Mouse (Mus musculus): Measurements from ENCODE around the gene Tph2. TPM values are rescaled to one million over a fixed set of nuclear protein-coding genes. Genes with fewer than 3 reads are reported as not detected.
"Not testable (repeated sequence)": the region's sequence is repeated elsewhere in the genome, so short reads cannot be mapped to it uniquely, and the experiment has no call there.

Gene Tph2
- polyA plus RNA-seq, 1 experiment, result not detected

DNA sequence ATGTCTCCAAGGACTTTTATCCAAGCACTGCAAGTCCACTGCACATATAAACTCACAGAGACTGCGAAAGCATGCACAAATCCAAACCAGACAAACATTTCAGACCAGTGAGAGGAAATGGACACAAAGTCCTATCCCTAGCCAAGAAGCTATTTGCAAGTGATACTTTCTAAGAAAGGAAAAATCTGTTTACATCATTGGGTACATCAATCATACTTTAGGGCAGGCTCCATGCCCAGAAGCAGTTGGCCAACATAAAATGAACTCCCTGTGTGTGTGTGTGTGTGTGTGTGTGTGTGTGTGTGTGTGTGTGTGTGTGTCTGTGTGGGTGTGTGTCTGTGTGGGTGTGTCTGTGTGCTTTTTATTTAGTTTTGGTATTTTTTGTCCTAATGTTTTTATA is 2.6 kb upstream of the Tph2 start:
- H3K36me3 ChIP-seq (replicated peaks; ENCODE audit: low read length), result no peaks in the 10 kb centered on the region
- TF ChIP-seq GATA1 (IDR thresholded peaks at IDR 0.05; ENCODE audit: borderline replicate concordance, low read length), result no peak
- TF ChIP-seq FLI1 (IDR thresholded peaks at IDR 0.05; ENCODE audit: low read length), result no peak
- H3K9me3 ChIP-seq, result no peaks in the 10 kb centered on the region
- H3K4me1 ChIP-seq, result no peaks in the 10 kb centered on the region
- no peak overlapping the region for H3K4me3 ChIP-seq (replicated peaks)
- H3K27me3 ChIP-seq (replicated peaks), result no peaks in the 10 kb centered on the region

- Histone ChIP-seq H3K4me1 (no peaks in the 10 kb centered on the region), H3K9me3 (no peaks in the 10 kb centered on the region), H3K27me3 (replicated peaks) (no peaks in the 10 kb centered on the region), H3K36me3 (replicated peaks; ENCODE audit: low read length) (no peaks in the 10 kb centered on the region), H3K4me3 (replicated peaks) (no peak overlapping the region)
- no peak for TF ChIP-seq GATA1 (IDR thresholded peaks at IDR 0.05; ENCODE audit: borderline replicate concordance, low read length)
- no peak for TF ChIP-seq FLI1 (IDR thresholded peaks at IDR 0.05; ENCODE audit: low read length)
These were observed 3.8 kb downstream of the Tph2 start for GRCm38 (mm10) chr10:115181034-115181433.

GRCm38 (mm10) chr10:115178019-115178418 is 6.8 kb downstream of the Tph2 start:
- H3K4me3 ChIP-seq (replicated peaks); H3K27me3 ChIP-seq (replicated peaks); H3K9me3 ChIP-seq; H3K4me1 ChIP-seq; H3K36me3 ChIP-seq (replicated peaks; ENCODE audit: low read length): not testable (repeated sequence)

DNA sequence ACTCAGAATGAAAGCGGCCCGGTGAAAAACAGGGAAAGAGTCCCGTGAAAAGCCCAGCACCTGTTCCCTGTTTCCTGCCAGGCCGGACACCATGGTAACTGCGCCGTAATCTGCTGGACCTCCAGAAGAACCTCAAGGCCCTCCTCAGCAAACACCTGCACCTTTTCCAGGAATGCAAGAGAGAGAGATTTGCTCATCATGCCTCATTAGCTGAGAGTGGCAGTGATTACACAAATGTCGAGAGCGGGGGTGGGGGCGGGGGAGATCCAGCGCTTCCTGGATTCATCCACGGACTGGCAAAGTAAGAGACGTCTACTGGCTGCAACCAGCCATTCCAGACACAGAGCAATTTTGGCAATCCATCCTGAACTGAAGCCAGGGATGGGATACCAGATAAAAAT is 9.2 kb downstream of the Tph2 start:
- Histone ChIP-seq H3K27me3 (replicated peaks) (no peaks in the 10 kb centered on the region), H3K36me3 (replicated peaks; ENCODE audit: low read length) (no peaks in the 10 kb centered on the region), H3K9me3 (no peaks in the 10 kb centered on the region), H3K4me3 (replicated peaks) (no peak overlapping the region), H3K4me1 (peaks cover 3% of the 10 kb centered on the region; the same call in 1 of the 2 replicates)
- no peak for TF ChIP-seq FLI1 (IDR thresholded peaks at IDR 0.05; ENCODE audit: low read length)
- TF ChIP-seq GATA1 (IDR thresholded peaks at IDR 0.05; ENCODE audit: borderline replicate concordance, low read length), result no peak

DNA sequence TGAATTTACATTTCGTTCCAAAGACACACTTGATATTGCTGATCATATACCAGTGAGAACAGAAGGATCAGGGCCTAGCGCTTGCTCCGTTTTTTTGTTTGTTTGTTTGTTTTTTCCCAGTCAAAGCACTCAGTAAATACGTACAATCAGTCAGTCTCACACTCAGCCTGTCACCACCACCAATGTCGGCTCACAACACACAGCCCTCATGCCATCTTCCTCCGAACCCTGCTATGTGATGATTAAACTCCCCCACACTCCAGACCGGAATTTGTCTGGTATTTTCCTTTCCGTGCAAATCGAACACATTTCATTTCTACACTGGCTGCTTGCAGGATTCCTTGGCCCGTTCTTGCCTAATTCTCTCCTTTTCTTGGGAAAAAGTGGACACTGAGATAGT is 11.5 kb downstream of the Tph2 start:
- H3K4me3 ChIP-seq (replicated peaks), result no peak overlapping the region
- TF ChIP-seq FLI1 (IDR thresholded peaks at IDR 0.05; ENCODE audit: low read length) (no peak), GATA1 (IDR thresholded peaks at IDR 0.05; ENCODE audit: borderline replicate concordance, low read length) (no peak)

DNA sequence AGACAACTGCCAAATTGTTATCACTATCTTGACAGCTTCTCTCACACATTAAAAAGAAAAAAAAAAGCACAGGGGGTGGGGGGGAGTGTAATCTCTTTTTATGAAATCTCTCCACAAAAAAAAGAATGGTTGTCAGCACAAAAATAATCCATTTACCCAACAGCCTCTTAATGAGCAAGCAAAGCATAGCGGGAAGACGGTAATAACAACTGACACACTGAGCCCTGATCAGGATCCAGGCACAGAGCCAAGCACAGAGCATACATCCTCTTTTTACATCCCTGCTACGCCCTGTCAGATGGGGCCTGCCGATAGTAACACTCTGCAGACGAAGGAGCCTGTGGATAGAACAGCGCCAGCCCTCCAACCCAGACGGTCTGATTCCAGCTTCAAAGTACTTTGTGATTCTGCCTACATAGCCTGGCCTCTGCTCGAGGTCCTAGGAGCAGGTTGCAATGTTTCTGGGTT is 13.4 kb downstream of the Tph2 start:
- peaks cover 3% of the 10 kb centered on the region; the same call in 1 of the 2 replicates for H3K4me1 ChIP-seq
- no peak overlapping the region for H3K4me3 ChIP-seq (replicated peaks)
- no peaks in the 10 kb centered on the region for H3K36me3 ChIP-seq (replicated peaks; ENCODE audit: low read length)
- TF ChIP-seq FLI1 (IDR thresholded peaks at IDR 0.05; ENCODE audit: low read length), result no peak
- H3K27me3 ChIP-seq (replicated peaks), result no peaks in the 10 kb centered on the region
- no peaks in the 10 kb centered on the region for H3K9me3 ChIP-seq

More for the DNA sequence above, 11.5 kb downstream of the Tph2 start:
- peaks cover 3% of the 10 kb centered on the region; the same call in 1 of the 2 replicates for H3K4me1 ChIP-seq
- H3K27me3 ChIP-seq (replicated peaks), result no peaks in the 10 kb centered on the region
- no peaks in the 10 kb centered on the region for H3K9me3 ChIP-seq
- no peaks in the 10 kb centered on the region for H3K36me3 ChIP-seq (replicated peaks; ENCODE audit: low read length)

- H3K4me3 ChIP-seq (replicated peaks), result peak overlapping the region; percentile 80
- H3K9me3 ChIP-seq, result peaks cover 3% of the 10 kb centered on the region; the same call in 1 of the 2 replicates
- no peak; the same call in 2 of the 3 replicates for TF ChIP-seq GATA1 (IDR thresholded peaks at IDR 0.05; ENCODE audit: borderline replicate concordance, low read length)
- TF ChIP-seq FLI1 (IDR thresholded peaks at IDR 0.05; ENCODE audit: low read length), result no peak
These were observed 14.1 kb downstream of the Tph2 start for GRCm38 (mm10) chr10:115170496-115171350.

DNA sequence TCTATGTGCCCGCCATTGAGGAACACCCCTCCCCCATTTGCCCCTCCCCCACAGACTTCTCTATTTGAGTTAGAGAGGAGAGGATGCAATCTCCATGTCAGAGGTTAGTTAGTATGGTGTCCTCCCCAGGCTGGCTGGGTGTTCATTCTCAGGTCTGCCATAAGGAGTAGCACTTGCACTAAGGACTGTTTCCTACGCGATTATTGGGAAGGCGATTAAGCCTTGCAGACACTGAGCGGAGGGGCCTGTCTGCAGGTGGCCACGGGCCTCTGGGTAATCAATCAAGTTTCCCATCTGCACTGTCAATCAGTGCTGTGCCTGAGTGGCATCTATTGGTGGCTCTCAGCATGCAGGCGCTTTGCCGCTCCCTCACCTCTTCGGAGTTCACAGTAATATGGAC is 15.4 kb downstream of the Tph2 start:
- Histone ChIP-seq H3K4me3 (replicated peaks) (no peak overlapping the region), H3K27me3 (replicated peaks) (no peaks in the 10 kb centered on the region), H3K36me3 (replicated peaks; ENCODE audit: low read length) (no peaks in the 10 kb centered on the region), H3K4me1 (peaks cover 3% of the 10 kb centered on the region; the same call in 1 of the 2 replicates), H3K9me3 (peaks cover 5% of the 10 kb centered on the region; the same call in 1 of the 2 replicates)
- TF ChIP-seq FLI1 (IDR thresholded peaks at IDR 0.05; ENCODE audit: low read length) (no peak), GATA1 (IDR thresholded peaks at IDR 0.05; ENCODE audit: borderline replicate concordance, low read length) (no peak)

More at GRCm38 (mm10) chr10:115170496-115171350, 14.1 kb downstream of the Tph2 start:
- Histone ChIP-seq H3K4me1 (peaks cover 3% of the 10 kb centered on the region; the same call in 1 of the 2 replicates), H3K27me3 (replicated peaks) (no peaks in the 10 kb centered on the region), H3K36me3 (replicated peaks; ENCODE audit: low read length) (no peaks in the 10 kb centered on the region)

- Histone ChIP-seq H3K9me3 (peaks cover 13% of the 10 kb centered on the region; the same call in 1 of the 2 replicates), H3K4me1 (no peaks in the 10 kb centered on the region), H3K4me3 (replicated peaks) (no peak overlapping the region), H3K27me3 (replicated peaks) (no peaks in the 10 kb centered on the region), H3K36me3 (replicated peaks; ENCODE audit: low read length) (no peaks in the 10 kb centered on the region)
- no peak for TF ChIP-seq FLI1 (IDR thresholded peaks at IDR 0.05; ENCODE audit: low read length)
- TF ChIP-seq GATA1 (IDR thresholded peaks at IDR 0.05; ENCODE audit: borderline replicate concordance, low read length), result no peak
These were observed 24.5 kb downstream of the Tph2 start for GRCm38 (mm10) chr10:115160289-115160688.

- H3K36me3 ChIP-seq (replicated peaks; ENCODE audit: low read length), result no peaks in the 10 kb centered on the region
- peaks cover 20% of the 10 kb centered on the region for H3K9me3 ChIP-seq
- TF ChIP-seq FLI1 (IDR thresholded peaks at IDR 0.05; ENCODE audit: low read length) (no peak), GATA1 (IDR thresholded peaks at IDR 0.05; ENCODE audit: borderline replicate concordance, low read length) (no peak)
- H3K27me3 ChIP-seq (replicated peaks), result no peaks in the 10 kb centered on the region
- no peaks in the 10 kb centered on the region for H3K4me1 ChIP-seq
- no peak overlapping the region for H3K4me3 ChIP-seq (replicated peaks)
These were observed 37.5 kb downstream of the Tph2 start for GRCm38 (mm10) chr10:115147308-115147707.
